Mouse (Mus musculus): ENCODE measurements around the gene Unc79.

DNA sequence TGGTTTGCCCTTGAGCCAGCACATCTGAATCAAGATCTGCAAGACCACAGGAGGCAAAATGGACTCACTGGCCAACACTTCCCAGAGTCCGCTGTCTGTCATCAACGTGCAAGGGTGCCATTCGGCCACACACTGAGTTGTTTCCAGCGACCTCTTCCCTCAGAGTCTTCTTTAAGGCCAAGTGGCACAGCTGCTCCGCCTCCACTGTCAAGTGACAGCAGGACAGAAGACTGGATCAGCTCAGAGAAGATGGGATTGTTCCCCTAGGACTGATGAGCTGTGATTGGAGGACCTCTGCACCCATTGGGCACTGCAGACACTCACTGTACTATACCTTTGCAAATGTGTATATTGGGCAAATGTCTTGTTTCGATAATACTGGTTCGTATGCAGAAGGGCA lies 238.4 kb downstream of the Unc79 start:
- TF ChIP-seq EP300 (optimal IDR thresholded peaks at IDR 0.05), result no peak
- TF ChIP-seq CTCF (IDR thresholded peaks at IDR 0.05; ENCODE audit: low read depth), result no peak
